Mouse (Mus musculus): ENCODE results near the gene Hoxb5.

GRCm38 (mm10) chr11:96265954-96266353 lies 37.2 kb upstream of the Hoxb5 start:
- TF ChIP-seq POLR2A (IDR thresholded peaks at IDR 0.05; ENCODE audit: insufficient read length, low read depth) (no peak), SRF (IDR thresholded peaks at IDR 0.05; ENCODE audit: control insufficient read depth, insufficient read length, low read depth) (no peak)

Data from myocyte (in vitro differentiated cells).